Mouse (Mus musculus) megakaryocyte progenitor cell, adult 5-6 weeks (primary cell): Measurements from ENCODE around the gene Cd28. TPM values are rescaled to one million over a fixed set of nuclear protein-coding genes. Genes with fewer than 3 reads are reported as not detected.

Source experiments
- ATAC-seq: replicated peaks from 2 replicates; pipeline ENCODE4 v1.8.0; 2016; ENCODE audit warnings: mild to moderate bottlenecking, moderate TSS enrichment, inconsistent platforms; ENCODE audit not compliant: poor library complexity
- total RNA-seq, 2 experiments: library from RNA; stranded (forward) in 1 of 2; stranded (reverse) in 1 of 2; fragments of 157-497, 149-512 nt in 1 of 2; fragments of 200-1000 nt in 1 of 2; gene quantifications; 2 replicates each; pipeline versions ENCODE4 v1.2.3 to v1.2.4; 2015 to 2017

Gene Cd28
- total RNA-seq (2015), result 2.1 and 2.2 TPM in 2 replicates
- total RNA-seq (2017), result 1.1 and 1.7 TPM in 2 replicates

DNA sequence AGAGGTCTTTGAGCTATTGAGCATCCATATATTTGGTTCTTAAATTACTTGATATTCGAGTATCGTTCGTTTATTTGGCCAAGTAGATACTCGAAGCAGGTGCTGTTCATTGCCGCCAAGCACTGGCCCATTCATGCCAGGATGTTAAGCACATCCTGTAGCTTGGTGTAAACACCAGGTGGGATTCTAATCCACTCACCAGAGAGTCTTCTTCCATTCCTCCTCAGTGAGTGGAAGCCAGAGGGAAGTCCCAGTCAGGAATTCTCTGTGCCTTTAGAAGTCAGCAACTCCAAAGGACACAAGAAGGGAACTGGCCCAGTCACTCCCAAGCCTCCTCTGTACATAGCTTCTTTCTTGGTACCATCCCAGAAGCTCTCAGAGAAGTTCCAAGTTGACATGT, at the start of gene Cd28:
Gene Cd28 (plus strand): TSS at position 234 of the 400 bp plus-strand sequence.
- no peak for ATAC-seq

DNA sequence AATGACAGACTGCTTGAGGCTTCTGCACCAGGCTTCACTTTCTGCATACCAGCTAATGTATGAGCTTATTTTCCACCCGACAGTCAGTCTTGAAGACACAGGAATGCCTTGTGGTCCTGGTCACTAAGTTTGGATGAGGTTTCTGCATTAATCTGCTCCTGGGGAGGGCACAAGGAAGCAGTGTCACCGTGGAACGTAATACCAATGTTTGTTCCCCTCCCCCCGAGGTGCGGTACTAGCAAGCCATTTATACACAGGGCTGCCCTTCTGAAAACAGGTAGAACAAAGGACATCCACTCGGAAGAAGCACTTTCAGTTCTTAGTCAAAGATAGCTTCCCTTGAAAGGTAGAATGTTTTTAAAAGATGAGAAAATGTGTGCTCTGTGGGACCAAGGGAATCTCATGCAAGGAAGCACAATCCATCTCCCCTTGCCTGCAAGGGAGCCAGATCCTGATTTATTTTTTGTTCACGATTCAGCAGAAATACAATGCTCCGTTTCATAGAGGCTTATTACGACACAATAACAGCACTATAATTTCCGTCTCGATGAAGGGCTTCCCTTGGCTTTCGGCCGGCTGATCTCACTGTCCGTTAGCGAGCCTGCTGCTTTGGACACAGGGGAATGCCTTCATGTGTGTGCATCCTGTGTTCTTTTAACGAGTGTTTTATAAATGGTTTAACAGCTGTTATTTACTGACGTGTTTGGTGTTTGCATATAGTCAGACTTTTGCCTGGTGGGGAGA, 48.6 kb upstream of the Cd28 start:
- no peak for ATAC-seq

- ATAC-seq, result peak; percentile 20; the same call in 1 of the 2 replicates
These were observed 47.6 kb upstream of the Cd28 start for GRCm38 (mm10) chr1:60669048-60669447.

DNA sequence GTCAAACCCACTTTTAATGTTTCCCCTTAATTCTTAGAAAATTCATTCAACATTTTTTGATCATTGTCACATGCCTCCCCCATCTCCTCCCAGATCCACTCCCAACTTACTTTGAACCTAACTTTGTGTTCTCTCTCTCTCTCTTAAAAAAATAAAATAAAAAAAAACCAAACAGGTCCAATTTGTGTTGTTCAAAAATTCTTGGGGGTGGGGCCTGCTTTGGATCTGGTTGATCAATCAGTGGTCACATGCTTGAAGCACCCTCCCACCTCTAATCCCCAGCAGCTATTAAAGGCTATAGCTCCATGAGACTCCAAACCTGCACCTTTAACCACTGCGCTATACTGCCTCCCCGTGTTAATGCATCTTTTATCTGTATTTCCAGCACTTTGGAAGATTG, 46.9 kb upstream of the Cd28 start:
- ATAC-seq, result no peak

GRCm38 (mm10) chr1:60670172-60670571, 46.4 kb upstream of the Cd28 start:
- no peak for ATAC-seq

GRCm38 (mm10) chr1:60683766-60684165, 32.8 kb upstream of the Cd28 start:
- no peak for ATAC-seq

- 0 out of 2 replicates have a peak, but pooled peaks have one; percentile 20 for ATAC-seq
These were observed 20.3 kb upstream of the Cd28 start for GRCm38 (mm10) chr1:60696115-60696895.

DNA sequence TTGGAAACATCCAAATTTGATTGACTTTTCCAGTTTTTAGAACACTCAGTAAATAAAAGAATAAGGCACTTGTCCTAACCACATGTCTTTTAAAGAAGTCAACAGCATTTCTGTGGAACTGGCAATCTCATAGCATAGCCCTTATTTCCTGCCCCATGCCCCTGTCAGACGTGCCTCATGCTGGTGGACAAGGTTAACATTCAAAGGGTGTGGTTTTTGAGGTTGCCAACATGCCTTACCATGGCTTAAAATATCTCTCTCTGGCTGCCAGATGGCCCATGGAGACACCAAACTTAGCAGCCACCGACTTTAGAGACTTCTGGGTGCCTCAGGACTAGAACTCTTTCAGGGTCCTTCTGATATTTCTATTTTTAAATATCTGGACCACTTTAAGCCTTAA, 14.0 kb upstream of the Cd28 start:
- peak; percentile 80 for ATAC-seq

GRCm38 (mm10) chr1:60713238-60713637, 3.4 kb upstream of the Cd28 start:
- ATAC-seq, result peak; percentile 50; the same call in 1 of the 2 replicates

DNA sequence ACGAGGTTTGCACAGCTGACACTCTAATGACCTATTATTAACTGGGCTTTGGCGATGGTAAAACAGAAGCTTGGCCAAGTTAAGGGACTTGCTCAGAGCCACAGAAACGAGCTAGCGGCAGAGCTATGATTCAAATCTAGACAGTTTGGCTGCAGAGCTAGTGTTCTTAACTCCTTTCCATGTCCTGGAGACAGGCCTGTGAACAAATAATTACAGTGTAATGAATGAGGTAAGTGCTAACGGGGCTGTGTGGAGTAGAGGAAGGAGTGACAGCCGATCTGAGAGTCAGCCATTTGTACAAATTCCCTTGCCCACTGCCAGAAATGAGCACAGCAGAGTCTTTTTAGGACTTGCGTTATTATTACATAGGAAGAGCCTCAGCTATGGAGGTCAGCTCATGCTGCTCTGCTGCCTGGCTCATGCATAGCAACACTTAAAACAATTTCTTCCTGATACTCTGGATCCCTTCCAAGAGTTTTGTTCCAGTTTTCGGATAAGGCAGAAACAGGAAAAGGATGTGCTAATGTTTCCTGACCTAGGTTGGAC, 876 bp upstream of the Cd28 start:
- ATAC-seq, result no peak

DNA sequence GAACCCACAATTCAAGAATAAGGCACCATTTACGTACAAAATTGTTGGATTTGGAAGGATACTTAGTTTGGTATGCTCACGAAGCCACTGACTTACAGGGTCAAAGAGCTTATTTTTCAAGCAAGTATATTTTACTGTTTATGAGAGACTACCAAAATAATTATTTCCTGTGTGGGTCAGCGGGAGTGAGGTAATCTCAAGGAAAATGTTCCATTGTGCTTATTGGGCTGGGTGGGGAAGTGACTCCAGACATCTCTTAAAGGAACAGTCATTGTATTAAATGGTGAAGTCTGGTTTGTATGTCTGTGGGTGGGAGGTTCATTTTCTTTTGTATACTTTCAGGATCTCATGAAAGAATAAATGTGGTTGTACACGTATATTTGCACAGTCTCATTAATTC, 2.0 kb downstream of the Cd28 start:
- ATAC-seq, result 0 out of 2 replicates have a peak, but pooled peaks have one; percentile 29

DNA sequence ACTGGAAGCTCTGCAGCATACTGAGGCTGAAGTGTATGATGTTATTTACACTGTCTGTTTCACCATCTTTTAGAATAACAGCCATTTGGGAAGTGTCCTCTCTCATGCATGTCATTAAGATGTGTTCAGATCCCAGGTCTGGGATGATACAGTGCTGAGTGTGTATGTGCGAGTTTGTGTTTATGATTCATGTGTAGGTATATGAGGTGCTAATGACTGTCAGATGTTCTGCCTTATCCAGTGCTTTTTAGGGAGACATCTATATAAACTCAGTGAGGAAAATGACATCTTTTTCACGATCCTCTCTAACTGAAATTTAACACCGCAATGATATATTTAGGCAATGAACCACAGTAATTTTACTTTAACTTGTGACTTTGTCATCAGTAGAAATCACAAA, 7.0 kb downstream of the Cd28 start:
- no peak for ATAC-seq

GRCm38 (mm10) chr1:60731940-60732339, 15.3 kb downstream of the Cd28 start:
- no peak for ATAC-seq

- no peak for ATAC-seq
These were observed 18.7 kb downstream of the Cd28 start for GRCm38 (mm10) chr1:60735072-60735907.

- no peak for ATAC-seq
These were observed 19.3 kb downstream of the Cd28 start for GRCm38 (mm10) chr1:60735908-60736280.

- no peak for ATAC-seq
These were observed 27.7 kb downstream of the Cd28 start for GRCm38 (mm10) chr1:60744266-60744665.

DNA sequence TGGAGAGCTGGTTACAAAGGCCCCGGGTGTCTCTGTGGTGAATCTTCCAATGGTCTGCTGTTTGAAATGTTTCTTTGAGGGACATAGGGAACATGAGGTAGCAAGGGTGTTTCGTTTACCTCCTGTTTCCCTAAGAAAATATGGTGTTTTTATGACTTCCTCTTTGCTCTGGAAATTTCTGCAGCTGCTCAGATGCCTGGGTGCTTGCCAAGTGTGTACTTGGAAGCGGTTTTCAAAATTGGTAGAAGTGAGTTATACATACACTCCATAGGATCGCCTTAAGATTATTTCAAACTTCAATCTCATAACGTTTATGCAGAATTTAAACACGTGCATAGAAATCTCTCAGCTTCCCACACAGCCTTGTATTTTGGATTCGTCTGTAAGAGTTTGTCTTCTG, 29.1 kb downstream of the Cd28 start:
- ATAC-seq, result peak; percentile 71

GRCm38 (mm10) chr1:60746153-60746552, 29.6 kb downstream of the Cd28 start:
- ATAC-seq, result peak; percentile 96

DNA sequence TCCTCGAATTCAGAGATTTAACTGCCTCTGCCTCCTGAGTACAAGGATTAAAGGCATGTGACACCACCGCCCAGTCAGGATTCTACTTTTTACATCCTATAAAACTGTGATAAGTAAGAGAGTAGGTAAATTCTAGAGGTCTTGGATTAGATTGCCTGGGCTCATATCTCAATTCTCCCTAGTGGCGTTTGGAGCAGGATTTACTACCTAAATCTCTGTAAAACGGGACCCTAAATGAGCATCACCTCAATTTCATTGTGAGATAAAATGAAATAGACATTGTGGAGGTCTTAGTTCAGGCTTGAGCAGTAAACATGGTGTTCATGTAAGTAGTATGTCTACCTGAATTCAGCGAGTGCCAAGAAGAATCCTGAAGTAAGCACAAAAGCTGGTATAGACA, 30.3 kb downstream of the Cd28 start:
- no peak for ATAC-seq

GRCm38 (mm10) chr1:60748286-60748685, 31.7 kb downstream of the Cd28 start:
- no peak for ATAC-seq

- no peak for ATAC-seq
These were observed 32.3 kb downstream of the Cd28 start for GRCm38 (mm10) chr1:60748936-60749335.
